Mouse (Mus musculus): ENCODE results near the gene Herpud1. TPM values are rescaled to one million over a fixed set of nuclear protein-coding genes. Genes with fewer than 3 reads are reported as not detected.

The Herpud1 gene
- polyA plus RNA-seq, 1 experiment from 2014 or later: 93.1 TPM

GRCm38 (mm10) chr8:94427953-94428352, 41.7 kb downstream of the Herpud1 start:
- H3K9ac ChIP-seq (replicated peaks; ENCODE audit: low read depth, low read length): no peak overlapping the region
- WGBS: 43% methylated on average over 10 of the region's 10 CpGs
- ATAC-seq (ENCODE audit: insufficient number of reproducible peaks, insufficient read depth, low FRiP score, low read depth): no peak

GRCm38 (mm10) chr8:94428420-94428819, 42.2 kb downstream of the Herpud1 start:
- 82% methylated on average over 4 of the region's 4 CpGs for WGBS
- ATAC-seq (ENCODE audit: insufficient number of reproducible peaks, insufficient read depth, low FRiP score, low read depth): no peak

More at GRCm38 (mm10) chr8:94427953-94428352, 41.7 kb downstream of the Herpud1 start:
- Histone ChIP-seq H3K36me3 (ENCODE audit: control insufficient read depth, insufficient read depth, low read length) (no peaks in the 10 kb centered on the region), H3K4me1 (ENCODE audit: control insufficient read depth, insufficient read depth, low read length) (no peaks in the 10 kb centered on the region), H3K4me2 (replicated peaks; ENCODE audit: low read depth, low read length) (no peak overlapping the region), H3K4me3 (ENCODE audit: low read depth, low read length) (no peak overlapping the region), H3K27me3 (ENCODE audit: control insufficient read depth, insufficient read depth, low read length) (no peaks in the 10 kb centered on the region), H3K9me3 (ENCODE audit: control insufficient read depth, low read depth, low read length) (no peaks in the 10 kb centered on the region), H3K27ac (ENCODE audit: low read length) (no peak overlapping the region)

DNA sequence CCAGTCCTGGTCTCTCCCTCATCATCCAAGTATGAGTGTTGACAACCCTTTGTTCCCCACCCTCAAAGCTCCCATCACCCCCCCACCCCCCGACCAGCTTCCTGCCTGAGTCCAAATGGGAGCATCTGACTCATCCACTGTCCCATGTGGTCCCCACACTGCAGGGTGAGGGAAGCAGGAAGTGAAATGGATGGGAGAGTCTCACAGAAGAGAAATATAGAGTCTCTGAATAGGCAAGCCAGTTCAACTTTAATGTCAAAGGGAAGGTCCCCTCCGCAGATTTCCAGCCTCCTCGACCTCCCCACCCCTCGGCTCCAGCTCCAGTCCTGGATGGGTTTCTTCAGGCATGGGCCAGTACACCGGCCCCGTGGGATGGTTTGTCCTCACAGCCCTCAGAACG, 43.1 kb downstream of the Herpud1 start:
- Histone ChIP-seq H3K4me3 (ENCODE audit: low read depth, low read length) (no peak overlapping the region), H3K27ac (ENCODE audit: low read length) (no peak overlapping the region), H3K36me3 (ENCODE audit: control insufficient read depth, insufficient read depth, low read length) (no peaks in the 10 kb centered on the region), H3K27me3 (ENCODE audit: control insufficient read depth, insufficient read depth, low read length) (no peaks in the 10 kb centered on the region), H3K4me1 (ENCODE audit: control insufficient read depth, insufficient read depth, low read length) (no peaks in the 10 kb centered on the region), H3K9me3 (ENCODE audit: control insufficient read depth, low read depth, low read length) (no peaks in the 10 kb centered on the region), H3K9ac (replicated peaks; ENCODE audit: low read depth, low read length) (no peak overlapping the region), H3K4me2 (replicated peaks; ENCODE audit: low read depth, low read length) (no peak overlapping the region)
- no peak for ATAC-seq (ENCODE audit: insufficient number of reproducible peaks, insufficient read depth, low FRiP score, low read depth)
- 83% methylated on average over 7 of the region's 7 CpGs for WGBS

More at GRCm38 (mm10) chr8:94428420-94428819, 42.2 kb downstream of the Herpud1 start:
- Histone ChIP-seq H3K4me2 (replicated peaks; ENCODE audit: low read depth, low read length) (no peak overlapping the region), H3K36me3 (ENCODE audit: control insufficient read depth, insufficient read depth, low read length) (no peaks in the 10 kb centered on the region), H3K9me3 (ENCODE audit: control insufficient read depth, low read depth, low read length) (no peaks in the 10 kb centered on the region), H3K9ac (replicated peaks; ENCODE audit: low read depth, low read length) (no peak overlapping the region), H3K27ac (ENCODE audit: low read length) (no peak overlapping the region), H3K27me3 (ENCODE audit: control insufficient read depth, insufficient read depth, low read length) (no peaks in the 10 kb centered on the region), H3K4me3 (ENCODE audit: low read depth, low read length) (no peak overlapping the region), H3K4me1 (ENCODE audit: control insufficient read depth, insufficient read depth, low read length) (no peaks in the 10 kb centered on the region)

GRCm38 (mm10) chr8:94432212-94432611, 46.0 kb downstream of the Herpud1 start:
- WGBS: 77% methylated on average over 3 of the region's 3 CpGs

GRCm38 (mm10) chr8:94433981-94434466, 47.8 kb downstream of the Herpud1 start, which contains the start of gene Nlrc5:
Gene Nlrc5 (plus strand): TSS chr8:94434356.
- Histone ChIP-seq H3K4me1 (ENCODE audit: control insufficient read depth, insufficient read depth, low read length) (no peaks in the 10 kb centered on the region), H3K9ac (replicated peaks; ENCODE audit: low read depth, low read length) (peak within 1 kb of the TSS; percentile 10; the same call in 1 of the 2 replicates), H3K27me3 (ENCODE audit: control insufficient read depth, insufficient read depth, low read length) (no peaks in the 10 kb centered on the region), H3K36me3 (ENCODE audit: control insufficient read depth, insufficient read depth, low read length) (no peaks in the 10 kb centered on the region), H3K27ac (ENCODE audit: low read length) (no peak within 1 kb of the TSS), H3K4me2 (replicated peaks; ENCODE audit: low read depth, low read length) (peak within 1 kb of the TSS; percentile 71), H3K4me3 (ENCODE audit: low read depth, low read length) (peak within 1 kb of the TSS; percentile 32), H3K9me3 (ENCODE audit: control insufficient read depth, low read depth, low read length) (no peaks in the 10 kb centered on the region)
- ATAC-seq (ENCODE audit: insufficient number of reproducible peaks, insufficient read depth, low FRiP score, low read depth): 0 out of 2 replicates have a peak, but pooled peaks have one; percentile 23
- 2% methylated on average over 29 of the region's 29 CpGs for WGBS

More at GRCm38 (mm10) chr8:94432212-94432611, 46.0 kb downstream of the Herpud1 start:
- Histone ChIP-seq H3K4me1 (ENCODE audit: control insufficient read depth, insufficient read depth, low read length) (no peaks in the 10 kb centered on the region), H3K27ac (ENCODE audit: low read length) (no peak overlapping the region), H3K9me3 (ENCODE audit: control insufficient read depth, low read depth, low read length) (no peaks in the 10 kb centered on the region), H3K27me3 (ENCODE audit: control insufficient read depth, insufficient read depth, low read length) (no peaks in the 10 kb centered on the region), H3K9ac (replicated peaks; ENCODE audit: low read depth, low read length) (no peak overlapping the region), H3K4me3 (ENCODE audit: low read depth, low read length) (no peak overlapping the region), H3K4me2 (replicated peaks; ENCODE audit: low read depth, low read length) (no peak overlapping the region), H3K36me3 (ENCODE audit: control insufficient read depth, insufficient read depth, low read length) (no peaks in the 10 kb centered on the region)
- ATAC-seq (ENCODE audit: insufficient number of reproducible peaks, insufficient read depth, low FRiP score, low read depth): no peak

- H3K4me2 ChIP-seq (replicated peaks; ENCODE audit: low read depth, low read length): no peak overlapping the region
- H3K27ac ChIP-seq (ENCODE audit: low read length): no peak overlapping the region
- H3K9ac ChIP-seq (replicated peaks; ENCODE audit: low read depth, low read length): no peak overlapping the region
- ATAC-seq (ENCODE audit: insufficient number of reproducible peaks, insufficient read depth, low FRiP score, low read depth): no peak
- no peak overlapping the region for H3K4me3 ChIP-seq (ENCODE audit: low read depth, low read length)
- WGBS: 77% methylated on average over 3 of the region's 3 CpGs
- no peaks in the 10 kb centered on the region for H3K27me3 ChIP-seq (ENCODE audit: control insufficient read depth, insufficient read depth, low read length)
- no peaks in the 10 kb centered on the region for H3K9me3 ChIP-seq (ENCODE audit: control insufficient read depth, low read depth, low read length)
- H3K4me1 ChIP-seq (ENCODE audit: control insufficient read depth, insufficient read depth, low read length): no peaks in the 10 kb centered on the region
- H3K36me3 ChIP-seq (ENCODE audit: control insufficient read depth, insufficient read depth, low read length): no peaks in the 10 kb centered on the region
Observed at GRCm38 (mm10) chr8:94434958-94435357, 48.7 kb downstream of the Herpud1 start.

- H3K4me1 ChIP-seq (ENCODE audit: control insufficient read depth, insufficient read depth, low read length): no peaks in the 10 kb centered on the region
- H3K36me3 ChIP-seq (ENCODE audit: control insufficient read depth, insufficient read depth, low read length): no peaks in the 10 kb centered on the region
- H3K9ac ChIP-seq (replicated peaks; ENCODE audit: low read depth, low read length): no peak overlapping the region
- 91% methylated on average over 15 of the region's 15 CpGs for WGBS
- no peak overlapping the region for H3K27ac ChIP-seq (ENCODE audit: low read length)
- H3K9me3 ChIP-seq (ENCODE audit: control insufficient read depth, low read depth, low read length): no peaks in the 10 kb centered on the region
- no peak overlapping the region for H3K4me2 ChIP-seq (replicated peaks; ENCODE audit: low read depth, low read length)
- no peak overlapping the region for H3K4me3 ChIP-seq (ENCODE audit: low read depth, low read length)
- no peaks in the 10 kb centered on the region for H3K27me3 ChIP-seq (ENCODE audit: control insufficient read depth, insufficient read depth, low read length)
- ATAC-seq (ENCODE audit: insufficient number of reproducible peaks, insufficient read depth, low FRiP score, low read depth): no peak
Observed at GRCm38 (mm10) chr8:94435397-94436111, 49.3 kb downstream of the Herpud1 start.

DNA sequence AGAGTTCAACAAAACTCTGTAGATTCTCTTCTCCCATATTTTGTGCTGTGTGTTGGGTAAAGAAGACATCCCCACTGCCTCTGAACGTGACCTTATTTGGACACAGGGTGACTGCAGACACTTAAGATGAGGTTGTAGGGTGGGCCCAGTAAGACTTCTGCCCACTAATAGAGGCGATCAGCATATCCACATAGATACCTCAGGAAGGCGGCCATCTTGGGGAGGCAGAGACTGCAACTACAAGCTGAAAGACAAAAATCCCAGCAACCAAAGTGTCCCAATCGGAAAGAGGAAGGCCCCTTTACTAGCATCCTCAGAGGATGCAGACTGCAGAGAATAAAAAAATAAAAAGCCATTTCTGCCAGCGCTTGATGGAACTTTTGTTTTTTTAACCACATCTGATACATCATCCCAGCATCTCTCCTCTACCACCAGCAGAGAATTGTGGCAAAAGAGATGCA, 49.9 kb downstream of the Herpud1 start:
- 93% methylated on average over 5 of the region's 5 CpGs for WGBS
- H3K27ac ChIP-seq (ENCODE audit: low read length): no peak overlapping the region

More for the DNA sequence above, 49.9 kb downstream of the Herpud1 start:
- H3K9me3 ChIP-seq (ENCODE audit: control insufficient read depth, low read depth, low read length): no peaks in the 10 kb centered on the region
- no peak for ATAC-seq (ENCODE audit: insufficient number of reproducible peaks, insufficient read depth, low FRiP score, low read depth)
- no peak overlapping the region for H3K4me3 ChIP-seq (ENCODE audit: low read depth, low read length)
- H3K27me3 ChIP-seq (ENCODE audit: control insufficient read depth, insufficient read depth, low read length): no peaks in the 10 kb centered on the region
- no peaks in the 10 kb centered on the region for H3K36me3 ChIP-seq (ENCODE audit: control insufficient read depth, insufficient read depth, low read length)
- no peaks in the 10 kb centered on the region for H3K4me1 ChIP-seq (ENCODE audit: control insufficient read depth, insufficient read depth, low read length)
- H3K4me2 ChIP-seq (replicated peaks; ENCODE audit: low read depth, low read length): no peak overlapping the region
- no peak overlapping the region for H3K9ac ChIP-seq (replicated peaks; ENCODE audit: low read depth, low read length)
